In the genomic region with DNA sequence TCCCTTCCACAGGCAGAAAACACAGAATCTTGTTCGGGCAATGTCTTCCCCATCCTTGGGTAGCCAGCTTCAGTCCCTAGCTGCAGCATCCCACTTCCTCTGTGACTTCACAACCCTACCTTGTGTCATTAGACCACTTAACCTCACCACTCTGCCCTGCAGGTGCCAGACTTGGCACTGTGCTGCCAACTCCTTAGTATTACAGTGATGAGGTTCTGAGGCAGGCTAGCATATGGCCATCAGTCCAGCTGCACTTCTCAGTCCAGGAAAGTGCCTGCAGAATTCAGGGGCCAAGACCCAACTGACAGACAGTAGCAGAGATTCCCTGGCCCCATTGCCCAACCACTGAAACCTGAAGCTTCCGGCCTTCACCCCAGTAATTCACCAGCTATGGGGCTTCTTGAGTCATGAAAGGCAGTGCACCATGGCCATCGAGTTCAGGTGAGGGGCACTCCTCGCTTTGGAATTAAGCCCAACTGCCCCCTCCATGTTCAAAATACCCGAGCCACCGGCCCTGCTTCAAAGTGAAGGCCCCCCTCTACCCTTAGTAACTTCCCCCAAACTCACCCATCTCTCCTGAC, we compare ENCODE assay signal across 8 mouse cellular contexts. TPM values are rescaled to one million over a fixed set of nuclear protein-coding genes. Genes with fewer than 3 reads are reported as not detected.
DNase-seq lines count a peak whose midpoint lies in the region; ATAC-seq and TF ChIP-seq lines count a peak whose summit lies in the region.

No protein-coding gene starts in this region.

- no peaks in the 10 kb centered on the region for H3K9me3 ChIP-seq in neural tube, embryonic 11.5 days (ENCODE audit: control insufficient read depth, low read length)
- no peaks in the 10 kb centered on the region for H3K9me3 ChIP-seq in embryonic facial prominence, embryonic 15.5 days (replicated peaks)
- H3K9me3 ChIP-seq in intestine, embryonic 15.5 days = no peaks in the 10 kb centered on the region

- no peaks in the 10 kb centered on the region; the same call in 1 of the 2 replicates for H3K36me3 ChIP-seq in neural tube, embryonic 11.5 days (ENCODE audit: control insufficient read depth, insufficient read depth, low read length)
- H3K36me3 ChIP-seq in embryonic facial prominence, embryonic 15.5 days = peaks cover 25% of the 10 kb centered on the region
- H3K36me3 ChIP-seq in intestine, embryonic 15.5 days = peaks cover 15% of the 10 kb centered on the region; the same call in 1 of the 2 replicates
- no peaks in the 10 kb centered on the region for H3K36me3 ChIP-seq in myocyte (ENCODE audit: control insufficient read depth, insufficient read depth)

- H3K27ac ChIP-seq in neural tube, embryonic 11.5 days (ENCODE audit: low read depth, low read length) = no peak overlapping the region
- no peak overlapping the region for H3K27ac ChIP-seq in embryonic facial prominence, embryonic 15.5 days (replicated peaks)
- no peak overlapping the region for H3K27ac ChIP-seq in intestine, embryonic 15.5 days

- H3K9ac ChIP-seq in neural tube, embryonic 11.5 days (ENCODE audit: low read length) = peak overlapping the region; percentile 57
- H3K9ac ChIP-seq in embryonic facial prominence, embryonic 15.5 days = peak overlapping the region; percentile 36
- H3K9ac ChIP-seq in intestine, embryonic 15.5 days = peak overlapping the region; percentile 63

- peak overlapping the region; percentile 80 for H3K4me2 ChIP-seq in neural tube, embryonic 11.5 days (ENCODE audit: low read depth)
- peak overlapping the region; percentile 72 for H3K4me2 ChIP-seq in embryonic facial prominence, embryonic 15.5 days (replicated peaks)
- H3K4me2 ChIP-seq in intestine, embryonic 15.5 days (replicated peaks) = peak overlapping the region; percentile 66
- H3K4me2 ChIP-seq in myocyte (ENCODE audit: low read depth) = peak overlapping the region; percentile 78

- DNase-seq in neural tube, embryonic 11.5 days (ENCODE audit: low spot score) = no peak
- no peak for DNase-seq in neural tube, embryonic 10.5 days (ENCODE audit: extremely low spot score, low spot score)
- no peak for DNase-seq in layer of hippocampus, postnatal 36 days
- DNase-seq in natural killer cell, adult 2 months (ENCODE audit: low spot score in 2 of 2) = no peak
- no peak for DNase-seq in cerebellum, adult 11-12 months

- H3ac ChIP-seq in myocyte (ENCODE audit: control insufficient read depth, insufficient read length) = no peak overlapping the region

- peak overlapping the region; percentile 44 for H3K4me3 ChIP-seq in neural tube, embryonic 11.5 days (ENCODE audit: low read depth, low read length)
- peak overlapping the region; percentile 55 for H3K4me3 ChIP-seq in embryonic facial prominence, embryonic 15.5 days (replicated peaks)
- peak overlapping the region; percentile 56 for H3K4me3 ChIP-seq in intestine, embryonic 15.5 days (replicated peaks)
- peak overlapping the region; percentile 24 for H3K4me3 ChIP-seq in myocyte

- ATAC-seq in neural tube, embryonic 11.5 days (ENCODE audit: insufficient read depth, low FRiP score, low TSS enrichment) = no peak
- no peak for ATAC-seq in embryonic facial prominence, embryonic 15.5 days (ENCODE audit: insufficient number of reproducible peaks, low FRiP score, low TSS enrichment, low read depth)
- peak; percentile 32 for ATAC-seq in intestine, embryonic 15.5 days

- no peak for TF ChIP-seq POLR2A in myocyte (IDR thresholded peaks at IDR 0.05; ENCODE audit: insufficient read length, low read depth)

- no peaks in the 10 kb centered on the region for H3K27me3 ChIP-seq in neural tube, embryonic 11.5 days (ENCODE audit: control insufficient read depth, insufficient read depth, low read length)
- no peaks in the 10 kb centered on the region for H3K27me3 ChIP-seq in embryonic facial prominence, embryonic 15.5 days
- no peaks in the 10 kb centered on the region for H3K27me3 ChIP-seq in intestine, embryonic 15.5 days (replicated peaks)
- no peaks in the 10 kb centered on the region for H3K27me3 ChIP-seq in myocyte (ENCODE audit: control insufficient read depth, insufficient read depth, insufficient read length)

- no peaks in the 10 kb centered on the region for H3K79me2 ChIP-seq in myocyte (ENCODE audit: control insufficient read depth, insufficient read depth)

- H3K4me1 ChIP-seq in neural tube, embryonic 11.5 days (ENCODE audit: control insufficient read depth, insufficient read depth, low read length) = peaks cover 6% of the 10 kb centered on the region
- peaks cover 25% of the 10 kb centered on the region for H3K4me1 ChIP-seq in embryonic facial prominence, embryonic 15.5 days
- H3K4me1 ChIP-seq in intestine, embryonic 15.5 days (replicated peaks) = peaks cover 18% of the 10 kb centered on the region

- 15% methylated on average over 6 of the region's 6 CpGs for WGBS in neural tube, embryonic 11.5 days
- WGBS in embryonic facial prominence, embryonic 15.5 days = 14% methylated on average over 6 of the region's 6 CpGs
- WGBS in intestine, embryonic 15.5 days = 13% methylated on average over 6 of the region's 6 CpGs

TF ChIP-seq in myocyte, 11 proteins besides CTCF, POLR2A, EP300 and RAD21:
- TF ChIP-seq USF1 (IDR thresholded peaks at IDR 0.05; ENCODE audit: low read depth) (no peak), POLR2AphosphoS2 (IDR thresholded peaks at IDR 0.05; ENCODE audit: insufficient read length, low read depth) (no peak), REST (IDR thresholded peaks at IDR 0.05; ENCODE audit: insufficient read depth, insufficient read length) (no peak), SRF (IDR thresholded peaks at IDR 0.05; ENCODE audit: control insufficient read depth, insufficient read length, low read depth) (no peak)
TF ChIP-seq in myocyte: peak in this region for 0.

RNA-seq across cellular contexts. Expression of a gene that starts 0.6 kb away (rescaled TPM):
- polyA plus RNA-seq in neural tube, embryonic 11.5 days (2014; fragmentation: Nextera tagmentation; extraction: Ambion mirVana) = 15.6 and 15.7 TPM in 2 replicates
- polyA plus RNA-seq in embryonic facial prominence, embryonic 15.5 days (2015; fragmentation: Nextera tagmentation; extraction: Ambion mirVana) = 27.2 and 27.4 TPM in 2 replicates
- 25.2 and 27.1 TPM in 2 replicates for polyA plus RNA-seq in intestine, embryonic 15.5 days (2015; fragmentation: Nextera tagmentation; extraction: Ambion mirVana)
- polyA plus RNA-seq in myocyte (2012; fragmentation: generic; extraction: Trizol) = 1.2 TPM
- 1 to 10 TPM; 2.4 to 3.8 TPM for total RNA-seq in layer of hippocampus, postnatal 36 days (2021)

RNA-seq across cellular contexts. Expression of a gene that starts 8.9 kb away (rescaled TPM):
- polyA plus RNA-seq in neural tube, embryonic 11.5 days (2014; fragmentation: Nextera tagmentation; extraction: Ambion mirVana) = 96.7 and 103 TPM in 2 replicates
- 60.2 and 62.2 TPM in 2 replicates for polyA plus RNA-seq in embryonic facial prominence, embryonic 15.5 days (2015; fragmentation: Nextera tagmentation; extraction: Ambion mirVana)
- 66.8 and 73.6 TPM in 2 replicates for polyA plus RNA-seq in intestine, embryonic 15.5 days (2015; fragmentation: Nextera tagmentation; extraction: Ambion mirVana)
- polyA plus RNA-seq in myocyte (2012; fragmentation: generic; extraction: Trizol) = 14.2 TPM
- 1 to 10 TPM; 1.3 to 1.7 TPM for total RNA-seq in layer of hippocampus, postnatal 36 days (2021)
